Mouse (Mus musculus): ENCODE measurements at regions not wholly inside any gene's neighbourhood (a gene's known extent, or its start where the extent isn't known, plus 50 kb on each side); places are given as distances from the start of the nearest gene placed in this dataset.

DNA sequence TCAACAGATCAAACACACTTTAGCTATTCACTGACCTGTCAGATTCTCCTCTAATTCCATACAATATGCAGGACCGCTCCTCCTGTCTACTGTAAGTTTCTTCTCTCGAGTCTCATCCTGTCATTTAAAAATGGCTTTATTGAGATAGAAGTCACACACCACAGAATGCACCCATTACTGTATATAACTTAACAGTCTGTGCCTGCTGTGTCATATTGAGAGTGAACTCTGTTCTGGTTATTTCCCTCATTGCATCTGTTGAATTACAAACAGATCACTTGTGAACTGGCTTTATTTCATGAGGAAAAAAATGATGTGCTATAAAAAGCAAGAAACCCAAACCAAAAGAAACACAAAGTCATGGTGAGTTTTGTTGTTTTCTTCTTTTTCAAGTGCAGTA lies 198.2 kb downstream of the Kcnrg start:
- Histone ChIP-seq H3K36me3 (replicated peaks; ENCODE audit: low read length) (no peaks in the 10 kb centered on the region), H3K4me1 (peaks cover 8% of the 10 kb centered on the region), H3K27me3 (replicated peaks) (peaks cover 5% of the 10 kb centered on the region), H3K9me3 (0 out of 2 replicates have a peak, but pooled peaks cover 7% of the 10 kb centered on the region), H3K4me3 (replicated peaks) (no peak overlapping the region)
- TF ChIP-seq GATA1 (IDR thresholded peaks at IDR 0.05; ENCODE audit: borderline replicate concordance, low read length) (no peak), FLI1 (IDR thresholded peaks at IDR 0.05; ENCODE audit: low read length) (no peak)

DNA sequence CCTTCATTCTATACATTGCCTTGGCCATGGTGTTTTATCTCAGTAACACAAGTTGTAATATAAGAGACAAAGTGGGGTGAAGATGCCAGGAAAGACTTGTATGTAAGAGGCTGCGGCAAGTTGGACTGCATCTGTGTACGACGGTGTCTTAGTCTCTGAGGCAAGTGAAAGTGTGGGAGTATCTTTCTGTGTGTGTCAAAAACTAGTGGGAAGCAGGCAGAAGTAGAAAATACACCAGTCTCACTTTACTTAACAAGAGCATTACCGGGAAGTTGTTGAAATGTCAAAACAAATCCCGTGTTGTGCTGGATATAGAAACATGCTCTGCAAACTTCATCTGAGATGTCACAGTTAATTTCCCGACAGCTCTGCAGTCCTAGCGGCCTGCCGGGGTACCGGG lies 200.9 kb downstream of the Kcnrg start:
- 0 out of 2 replicates have a peak, but pooled peaks cover 7% of the 10 kb centered on the region for H3K9me3 ChIP-seq

DNA sequence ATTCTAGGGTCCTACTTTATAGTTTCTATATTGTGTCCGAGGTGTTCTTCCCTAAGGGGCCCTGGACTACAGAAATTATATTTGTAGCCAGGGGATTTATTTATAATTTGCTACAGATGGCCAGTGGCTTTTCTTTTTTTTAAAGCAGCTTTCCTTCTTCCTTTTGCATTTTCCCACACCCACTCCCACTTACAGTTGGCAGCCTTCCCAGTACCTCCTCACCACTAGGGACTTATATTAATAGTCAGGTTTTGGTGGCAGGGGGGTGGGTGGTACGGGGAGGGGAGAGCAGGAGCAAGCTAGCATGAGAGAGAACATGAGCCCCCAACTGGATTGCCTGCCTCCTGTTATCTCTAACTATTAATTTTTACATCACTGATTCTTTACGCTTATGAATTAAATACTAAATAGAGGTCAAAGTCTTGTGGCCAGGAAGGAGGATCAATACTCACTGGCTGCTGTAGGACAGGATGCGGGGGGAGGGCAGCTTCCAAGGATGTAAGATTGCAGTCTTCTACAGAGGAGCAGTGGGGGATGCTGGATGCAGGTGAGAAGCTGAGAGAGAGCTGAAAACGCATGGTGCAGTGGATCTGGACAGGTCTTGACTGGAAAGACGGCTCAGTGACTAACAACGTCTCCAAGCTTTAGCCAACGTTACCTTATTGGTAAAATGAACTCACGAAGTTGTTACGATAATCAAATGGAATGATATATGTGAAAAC lies 202.6 kb downstream of the Kcnrg start:
- H3K27me3 ChIP-seq (replicated peaks), result peaks cover 7% of the 10 kb centered on the region

More for the DNA sequence above, 200.9 kb downstream of the Kcnrg start:
- Histone ChIP-seq H3K4me3 (replicated peaks) (no peak overlapping the region), H3K36me3 (replicated peaks; ENCODE audit: low read length) (no peaks in the 10 kb centered on the region), H3K4me1 (peaks cover 8% of the 10 kb centered on the region), H3K27me3 (replicated peaks) (peaks cover 8% of the 10 kb centered on the region)
- TF ChIP-seq FLI1 (IDR thresholded peaks at IDR 0.05; ENCODE audit: low read length) (no peak), GATA1 (IDR thresholded peaks at IDR 0.05; ENCODE audit: borderline replicate concordance, low read length) (no peak)

DNA sequence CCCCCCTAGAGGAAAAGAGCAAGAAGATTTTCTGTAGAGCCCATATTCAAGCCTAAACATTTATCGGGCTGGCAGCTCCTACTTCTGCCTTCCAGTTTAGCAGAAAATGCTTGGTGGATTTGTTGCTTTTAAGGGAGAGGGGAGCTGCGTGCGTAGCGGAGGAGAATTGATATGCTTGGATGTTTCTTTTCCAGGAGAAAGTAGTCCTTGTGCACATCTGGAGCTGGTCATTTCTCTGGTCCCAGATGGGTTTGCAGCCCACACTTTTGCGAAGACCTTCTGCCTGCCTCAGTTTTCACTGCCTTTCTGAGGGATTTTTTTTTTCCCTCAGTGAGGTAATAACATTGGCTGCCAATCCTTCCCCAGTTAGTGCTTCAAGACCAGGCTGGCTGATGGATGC lies 203.6 kb downstream of the Kcnrg start:
- peaks cover 7% of the 10 kb centered on the region for H3K27me3 ChIP-seq (replicated peaks)
- H3K36me3 ChIP-seq (replicated peaks; ENCODE audit: low read length), result no peaks in the 10 kb centered on the region
- TF ChIP-seq FLI1 (IDR thresholded peaks at IDR 0.05; ENCODE audit: low read length) (no peak), GATA1 (IDR thresholded peaks at IDR 0.05; ENCODE audit: borderline replicate concordance, low read length) (no peak)
- peaks cover 4% of the 10 kb centered on the region for H3K4me1 ChIP-seq
- H3K4me3 ChIP-seq (replicated peaks), result no peak overlapping the region
- H3K9me3 ChIP-seq, result 0 out of 2 replicates have a peak, but pooled peaks cover 7% of the 10 kb centered on the region

More for the DNA sequence above, 202.6 kb downstream of the Kcnrg start:
- TF ChIP-seq FLI1 (IDR thresholded peaks at IDR 0.05; ENCODE audit: low read length), result no peak
- no peak for TF ChIP-seq GATA1 (IDR thresholded peaks at IDR 0.05; ENCODE audit: borderline replicate concordance, low read length)
- Histone ChIP-seq H3K4me3 (replicated peaks) (no peak overlapping the region), H3K9me3 (0 out of 2 replicates have a peak, but pooled peaks cover 7% of the 10 kb centered on the region), H3K4me1 (peaks cover 8% of the 10 kb centered on the region), H3K36me3 (replicated peaks; ENCODE audit: low read length) (no peaks in the 10 kb centered on the region)

DNA sequence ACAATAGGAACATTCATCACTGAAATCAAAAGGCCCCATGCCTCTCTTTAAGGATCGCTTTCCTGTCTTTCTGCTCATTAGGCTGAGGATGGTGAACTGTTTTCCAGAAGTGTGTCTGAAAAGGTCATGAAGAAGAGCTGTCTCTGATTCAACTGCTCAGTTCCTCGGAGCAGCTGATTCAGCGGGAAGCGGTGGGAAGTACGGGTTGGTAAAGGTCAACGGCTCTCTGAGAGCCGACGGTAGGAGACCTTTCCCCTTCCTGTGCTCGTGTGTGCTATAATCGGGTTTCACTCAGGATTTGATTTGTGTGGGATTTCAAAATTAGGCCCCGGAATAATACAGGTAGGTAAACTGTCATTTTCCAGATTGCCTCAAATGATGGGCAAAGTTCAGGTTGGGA lies 210.5 kb downstream of the Kcnrg start:
- Histone ChIP-seq H3K36me3 (replicated peaks; ENCODE audit: low read length) (no peaks in the 10 kb centered on the region), H3K4me3 (replicated peaks) (no peak overlapping the region), H3K9me3 (peaks cover 8% of the 10 kb centered on the region), H3K27me3 (replicated peaks) (no peaks in the 10 kb centered on the region), H3K4me1 (peaks cover 5% of the 10 kb centered on the region; the same call in 1 of the 2 replicates)
- TF ChIP-seq FLI1 (IDR thresholded peaks at IDR 0.05; ENCODE audit: low read length), result no peak
- no peak for TF ChIP-seq GATA1 (IDR thresholded peaks at IDR 0.05; ENCODE audit: borderline replicate concordance, low read length)

DNA sequence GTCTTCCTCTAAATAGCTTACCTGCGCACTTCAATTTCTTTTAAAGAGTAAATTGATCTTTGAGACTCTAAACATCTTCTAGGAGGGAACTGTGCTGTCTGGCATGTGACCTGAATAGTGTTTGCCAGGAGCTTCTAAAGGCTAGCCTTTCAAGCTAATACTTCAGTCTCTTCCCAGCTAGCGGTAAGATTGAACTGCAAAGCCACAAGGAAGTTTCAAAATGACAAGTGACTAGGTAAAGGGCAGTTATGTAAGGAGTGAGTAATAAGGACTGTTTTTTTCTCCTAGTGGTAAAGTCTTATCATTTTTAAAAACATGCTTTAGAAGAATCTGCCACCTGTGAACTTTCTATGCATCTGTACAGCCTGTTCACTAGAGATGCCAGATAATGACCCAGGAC lies 211.1 kb downstream of the Kcnrg start:
- H3K4me3 ChIP-seq (replicated peaks), result no peak overlapping the region
- peaks cover 5% of the 10 kb centered on the region; the same call in 1 of the 2 replicates for H3K4me1 ChIP-seq
- H3K9me3 ChIP-seq, result peaks cover 8% of the 10 kb centered on the region
- no peaks in the 10 kb centered on the region for H3K27me3 ChIP-seq (replicated peaks)
- H3K36me3 ChIP-seq (replicated peaks; ENCODE audit: low read length), result no peaks in the 10 kb centered on the region
- TF ChIP-seq GATA1 (IDR thresholded peaks at IDR 0.05; ENCODE audit: borderline replicate concordance, low read length) (no peak), FLI1 (IDR thresholded peaks at IDR 0.05; ENCODE audit: low read length) (no peak)

DNA sequence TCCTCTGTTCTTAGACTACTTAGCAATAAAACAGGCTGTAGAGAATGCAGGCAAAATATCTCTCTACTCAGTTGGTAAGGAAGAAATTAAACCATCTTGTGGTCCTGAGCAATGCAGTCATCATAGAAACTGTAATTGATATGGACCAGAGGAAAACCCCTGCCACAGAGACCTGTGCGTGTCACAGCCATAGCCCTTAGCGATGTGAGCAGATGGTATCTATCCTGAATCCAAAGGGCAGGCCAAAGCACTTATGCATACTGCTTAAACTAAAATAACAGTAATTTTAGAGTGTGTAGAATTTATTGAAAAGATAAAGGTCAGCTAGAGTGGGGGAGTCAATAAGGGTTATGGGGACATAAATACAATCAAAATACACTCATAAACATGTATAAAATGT lies 212.0 kb downstream of the Kcnrg start:
- peaks cover 5% of the 10 kb centered on the region; the same call in 1 of the 2 replicates for H3K4me1 ChIP-seq
- TF ChIP-seq FLI1 (IDR thresholded peaks at IDR 0.05; ENCODE audit: low read length) (no peak), GATA1 (IDR thresholded peaks at IDR 0.05; ENCODE audit: borderline replicate concordance, low read length) (no peak)
- peaks cover 8% of the 10 kb centered on the region for H3K9me3 ChIP-seq
- no peak overlapping the region for H3K4me3 ChIP-seq (replicated peaks)
- H3K27me3 ChIP-seq (replicated peaks), result no peaks in the 10 kb centered on the region
- H3K36me3 ChIP-seq (replicated peaks; ENCODE audit: low read length), result no peaks in the 10 kb centered on the region

DNA sequence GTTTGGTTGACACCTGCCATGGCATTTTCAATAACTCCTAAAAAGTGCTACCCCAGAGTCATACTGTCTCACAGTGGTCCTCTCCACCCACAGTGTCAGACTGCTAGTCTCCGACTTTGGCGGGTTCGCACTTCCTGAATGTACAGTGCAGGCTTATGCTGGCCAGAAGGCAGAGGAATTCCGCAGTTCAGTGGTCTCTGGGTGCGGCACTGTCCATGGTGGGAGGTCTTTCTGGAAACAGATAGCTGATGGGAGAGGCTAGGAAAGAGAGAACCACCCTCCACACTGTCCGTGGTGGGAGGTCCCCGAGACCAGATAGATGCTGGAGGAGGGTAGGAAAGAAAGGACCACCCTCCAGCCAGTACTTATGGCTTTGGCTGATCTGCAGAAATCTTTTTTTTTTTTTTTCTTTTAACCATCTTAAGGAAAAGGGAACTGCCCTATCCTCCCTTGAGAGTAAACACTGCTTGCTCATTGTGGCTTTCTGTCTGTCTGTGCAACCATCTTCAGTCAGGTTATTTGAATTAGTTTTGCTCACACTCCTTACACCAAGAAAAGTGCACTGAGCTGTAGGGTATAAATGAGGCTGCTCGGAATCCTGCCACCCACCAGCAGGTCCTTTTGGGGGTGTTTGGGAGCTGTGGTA lies 227.2 kb downstream of the Kcnrg start:
- no peak overlapping the region for H3K4me3 ChIP-seq (replicated peaks)
- no peak for TF ChIP-seq GATA1 (IDR thresholded peaks at IDR 0.05; ENCODE audit: borderline replicate concordance, low read length)
- TF ChIP-seq FLI1 (IDR thresholded peaks at IDR 0.05; ENCODE audit: low read length), result no peak
- H3K9me3 ChIP-seq, result peaks cover 11% of the 10 kb centered on the region; the same call in 1 of the 2 replicates
- peaks cover 25% of the 10 kb centered on the region for H3K4me1 ChIP-seq
- no peaks in the 10 kb centered on the region for H3K36me3 ChIP-seq (replicated peaks; ENCODE audit: low read length)
- no peaks in the 10 kb centered on the region for H3K27me3 ChIP-seq (replicated peaks)

DNA sequence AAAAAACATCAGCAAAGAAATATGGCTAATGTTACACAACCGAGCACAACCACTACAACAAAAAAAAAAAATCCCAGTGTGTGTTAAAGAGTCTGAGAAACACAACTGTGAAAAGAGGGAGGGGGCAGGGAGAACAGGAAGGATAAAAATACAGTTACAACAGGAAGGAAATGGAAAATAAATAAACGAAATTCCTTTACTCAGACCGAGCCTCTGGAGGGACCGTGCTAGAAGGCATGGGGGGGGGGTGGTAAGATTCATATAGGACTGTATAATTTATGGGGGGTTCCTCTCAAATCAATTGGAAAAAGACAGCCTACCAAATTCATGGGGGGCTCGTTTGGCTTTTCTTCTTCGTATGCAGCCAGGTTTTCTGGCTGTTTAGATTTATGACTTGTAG lies 228.5 kb downstream of the Kcnrg start:
- TF ChIP-seq FLI1 (IDR thresholded peaks at IDR 0.05; ENCODE audit: low read length), result no peak
- TF ChIP-seq GATA1 (IDR thresholded peaks at IDR 0.05; ENCODE audit: borderline replicate concordance, low read length), result no peak
- Histone ChIP-seq H3K27me3 (replicated peaks) (no peaks in the 10 kb centered on the region), H3K9me3 (peaks cover 12% of the 10 kb centered on the region), H3K36me3 (replicated peaks; ENCODE audit: low read length) (no peaks in the 10 kb centered on the region), H3K4me1 (peaks cover 21% of the 10 kb centered on the region), H3K4me3 (replicated peaks) (no peak overlapping the region)

DNA sequence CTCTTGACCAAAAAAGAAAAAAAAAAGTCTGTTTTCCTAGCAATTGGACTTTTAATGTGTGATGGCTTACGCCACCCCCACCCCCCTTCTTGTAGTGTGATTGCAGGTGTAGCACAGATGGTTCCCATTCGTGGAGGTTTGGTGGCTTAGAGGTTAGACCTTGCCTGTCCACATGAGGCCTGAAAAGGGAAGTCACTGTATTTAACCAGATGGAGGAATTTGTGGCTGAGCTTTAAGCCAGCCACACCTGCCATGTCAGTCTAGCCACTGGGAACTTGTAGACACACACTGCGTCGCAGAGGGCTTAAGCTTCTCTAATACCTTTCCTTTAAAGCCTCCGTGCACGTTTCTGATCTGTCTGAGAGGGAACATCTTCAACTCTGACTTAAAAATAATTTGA lies 229.0 kb downstream of the Kcnrg start:
- H3K4me3 ChIP-seq (replicated peaks), result no peak overlapping the region
- H3K27me3 ChIP-seq (replicated peaks), result no peaks in the 10 kb centered on the region
- H3K4me1 ChIP-seq, result peaks cover 21% of the 10 kb centered on the region
- TF ChIP-seq GATA1 (IDR thresholded peaks at IDR 0.05; ENCODE audit: borderline replicate concordance, low read length), result no peak
- no peak for TF ChIP-seq FLI1 (IDR thresholded peaks at IDR 0.05; ENCODE audit: low read length)
- H3K9me3 ChIP-seq, result peaks cover 17% of the 10 kb centered on the region
- H3K36me3 ChIP-seq (replicated peaks; ENCODE audit: low read length), result no peaks in the 10 kb centered on the region

All from megakaryocyte, embryonic 14.5 days (primary cell).